Mouse (Mus musculus) forebrain, embryonic 10.5 days (tissue): Measurements from ENCODE around the gene Hist1h2an. TPM values are rescaled to one million over a fixed set of nuclear protein-coding genes. Genes with fewer than 3 reads are reported as not detected.
A peak's percentile ranks its signal among the peaks of the same experiment; 100 is the strongest.
"Not testable (repeated sequence)": the region's sequence is repeated elsewhere in the genome, so short reads cannot be mapped to it uniquely, and the experiment has no call there.

Experiments used
- DNase-seq: peaks from one replicate; pipeline ENCODE4 v3.0.0-alpha.2; 2017; ENCODE audit warnings: low spot score; ENCODE audit errors: extremely low spot score
- H3K27ac ChIP-seq: fragments of 300-500 bp; sonication (generic); 2 replicates; pipeline ENCODE4 v1.5.1; 2016; ENCODE audit warnings: mild to moderate bottlenecking
- H3K27me3 ChIP-seq: fragments of 300-500 bp; sonication (generic); 2 replicates; pipeline ENCODE4 v1.6.1; 2016; ENCODE audit warnings: mild to moderate bottlenecking; ENCODE audit not compliant: poor library complexity, severe bottlenecking
- H3K36me3 ChIP-seq: fragments of 300-500 bp; sonication (generic); replicated peaks from 2 replicates; pipeline ENCODE4 v1.6.1; 2016; ENCODE audit warnings: mild to moderate bottlenecking, moderate library complexity
- H3K4me1 ChIP-seq: fragments of 300-500 bp; sonication (generic); 2 replicates; pipeline ENCODE4 v1.6.1; 2016
- H3K4me3 ChIP-seq: fragments of 300-500 bp; sonication (generic); 2 replicates; pipeline ENCODE4 v1.5.1; 2016; ENCODE audit warnings: mild to moderate bottlenecking, moderate library complexity
- H3K9me3 ChIP-seq: fragments of 300-500 bp; sonication (generic); 2 replicates; pipeline ENCODE4 v1.6.1; 2016; ENCODE audit warnings: mild to moderate bottlenecking, moderate library complexity
- WGBS: fragments of 180-500 bp; shearing (Covaris S2); methylation state at CpG from one replicate; pipeline ENCODE4 v1.1.7; 2016; 5-methylcytosine and 5-hydroxymethylcytosine counted together
- polyA plus RNA-seq: library from polyadenylated mRNA; unstranded; fragments of >200 nt; fragmentation: Nextera tagmentation; extraction: Ambion mirVana; gene quantifications from 2 replicates; pipeline ENCODE4 v1.2.1, GENCODE M21; 2016

Hist1h2an gene
- 11.9 and 17.4 TPM in 2 replicates for polyA plus RNA-seq

- Histone ChIP-seq H3K4me3 (peak within 1 kb of the TSS; percentile 53), H3K4me1 (peaks cover 67% of the 10 kb centered on the region), H3K27ac (peak within 1 kb of the TSS; percentile 99)
- WGBS: under 1% methylated on average over 39 of the region's 63 CpGs
- not testable (repeated sequence) for H3K36me3 ChIP-seq, H3K9me3 ChIP-seq, H3K27me3 ChIP-seq
- DNase-seq: peak; percentile 90
These were observed at the start of gene Hist1h2an, which contains the start of gene Hist1h2bp for GRCm38 (mm10) chr13:21786899-21787629. Gene Hist1h2an (minus strand): TSS chr13:21787218. Gene Hist1h2bp (plus strand): TSS chr13:21787461.

- not testable (repeated sequence) for H3K27me3 ChIP-seq, H3K36me3 ChIP-seq, H3K9me3 ChIP-seq, H3K4me3 ChIP-seq, H3K27ac ChIP-seq, DNase-seq, H3K4me1 ChIP-seq
- no CpG with 5 or more reads among the region's 24 CpGs for WGBS
These were observed 46.4 kb upstream of the Hist1h2an start, which contains the start of the genes Hist1h2ap and Hist1h2br for GRCm38 (mm10) chr13:21833461-21833860. Gene Hist1h2ap (minus strand): TSS chr13:21833507. Gene Hist1h2br (plus strand): TSS chr13:21833743.

GRCm38 (mm10) chr13:21831418-21832394, 44.7 kb upstream of the Hist1h2an start, which contains the start of gene Hist1h4n:
Gene Hist1h4n (minus strand): TSS chr13:21832196.
- not testable (repeated sequence) for H3K4me1 ChIP-seq, H3K9me3 ChIP-seq, H3K27me3 ChIP-seq, DNase-seq, H3K36me3 ChIP-seq
- Histone ChIP-seq H3K4me3 (peak within 1 kb of the TSS; percentile 34), H3K27ac (peak within 1 kb of the TSS; percentile 74)
- under 1% methylated on average over 30 of the region's 58 CpGs for WGBS

- Histone ChIP-seq H3K4me1 (peaks cover 4% of the 10 kb centered on the region), H3K27ac (peak overlapping the region; percentile 72), H3K27me3 (no peaks in the 10 kb centered on the region), H3K36me3 (peaks cover 7% of the 10 kb centered on the region), H3K9me3 (no peaks in the 10 kb centered on the region), H3K4me3 (peak overlapping the region; percentile 18)
- DNase-seq: peak; percentile 19
- WGBS: 90% methylated on average over 10 of the region's 10 CpGs
These were observed 43.3 kb upstream of the Hist1h2an start for GRCm38 (mm10) chr13:21830344-21830743.

GRCm38 (mm10) chr13:21828511-21828910, 41.5 kb upstream of the Hist1h2an start:
- peak overlapping the region; percentile 62 for H3K27ac ChIP-seq
- H3K36me3 ChIP-seq: peaks cover 7% of the 10 kb centered on the region
- H3K9me3 ChIP-seq: no peaks in the 10 kb centered on the region
- H3K27me3 ChIP-seq: no peaks in the 10 kb centered on the region
- no peak for DNase-seq
- H3K4me3 ChIP-seq: no peak overlapping the region
- H3K4me1 ChIP-seq: peaks cover 4% of the 10 kb centered on the region
- WGBS: 82% methylated on average over 3 of the region's 3 CpGs

- not testable (repeated sequence) for H3K27ac ChIP-seq, H3K4me3 ChIP-seq, DNase-seq, H3K27me3 ChIP-seq, H3K4me1 ChIP-seq, H3K9me3 ChIP-seq, H3K36me3 ChIP-seq
- WGBS: 66% methylated on average over 7 of the region's 16 CpGs
These were observed 33.3 kb upstream of the Hist1h2an start for GRCm38 (mm10) chr13:21820082-21820890.

GRCm38 (mm10) chr13:21812092-21812491, 25.1 kb upstream of the Hist1h2an start:
- Histone ChIP-seq H3K4me3 (peak overlapping the region; percentile 34; the same call in 1 of the 2 replicates), H3K27ac (peak overlapping the region; percentile 77)
- not testable (repeated sequence) for H3K9me3 ChIP-seq, DNase-seq, H3K36me3 ChIP-seq, H3K27me3 ChIP-seq, H3K4me1 ChIP-seq
- 0% methylated on average over 14 of the region's 14 CpGs for WGBS

GRCm38 (mm10) chr13:21811539-21811938, 24.5 kb upstream of the Hist1h2an start, which contains the start of gene Hist1h4m:
Gene Hist1h4m (plus strand): TSS chr13:21811746.
- not testable (repeated sequence) for DNase-seq, H3K27me3 ChIP-seq, H3K9me3 ChIP-seq, H3K4me1 ChIP-seq, H3K36me3 ChIP-seq
- no CpG with 5 or more reads among the region's 24 CpGs for WGBS
- Histone ChIP-seq H3K27ac (peak within 1 kb of the TSS; percentile 77), H3K4me3 (peak within 1 kb of the TSS; percentile 34; the same call in 1 of the 2 replicates)

- WGBS: no CpG with 5 or more reads among the region's 8 CpGs
- not testable (repeated sequence) for H3K9me3 ChIP-seq
These were observed 24.1 kb upstream of the Hist1h2an start for GRCm38 (mm10) chr13:21811074-21811473.

GRCm38 (mm10) chr13:21810073-21810472, 23.1 kb upstream of the Hist1h2an start, which contains the start of the genes Hist1h2bq and Hist1h2ao:
Gene Hist1h2bq (minus strand): TSS chr13:21810197.
Gene Hist1h2ao (plus strand): TSS chr13:21810465.
- WGBS: no CpG with 5 or more reads among the region's 23 CpGs
- not testable (repeated sequence) for H3K9me3 ChIP-seq

More at GRCm38 (mm10) chr13:21811074-21811473, 24.1 kb upstream of the Hist1h2an start:
- not testable (repeated sequence) for H3K4me1 ChIP-seq, DNase-seq, H3K36me3 ChIP-seq, H3K27me3 ChIP-seq, H3K4me3 ChIP-seq, H3K27ac ChIP-seq

GRCm38 (mm10) chr13:21803058-21803457, 16.0 kb upstream of the Hist1h2an start:
- H3K9me3 ChIP-seq, DNase-seq, H3K4me1 ChIP-seq, H3K27me3 ChIP-seq, H3K36me3 ChIP-seq, H3K4me3 ChIP-seq, H3K27ac ChIP-seq: not testable (repeated sequence)
- WGBS: no CpG with 5 or more reads among the region's 4 CpGs

More at GRCm38 (mm10) chr13:21810073-21810472, 23.1 kb upstream of the Hist1h2an start, which contains the start of the genes Hist1h2bq and Hist1h2ao:
- H3K27me3 ChIP-seq, DNase-seq, H3K4me3 ChIP-seq, H3K4me1 ChIP-seq, H3K36me3 ChIP-seq, H3K27ac ChIP-seq: not testable (repeated sequence)

GRCm38 (mm10) chr13:21797163-21797562, 10.1 kb upstream of the Hist1h2an start:
- not testable (repeated sequence) for H3K4me1 ChIP-seq, H3K27ac ChIP-seq, H3K36me3 ChIP-seq, DNase-seq, H3K27me3 ChIP-seq, H3K4me3 ChIP-seq, H3K9me3 ChIP-seq
